Mouse (Mus musculus) liver, embryonic 14.5 days (tissue): Measurements from ENCODE around the gene 2210010C04Rik. TPM values are rescaled to one million over a fixed set of nuclear protein-coding genes. Genes with fewer than 3 reads are reported as not detected.

ENCODE experiments used
- polyA plus RNA-seq, 2 experiments: library from polyadenylated mRNA; depleted of rRNA in 1 of 2; stranded (reverse) in 1 of 2; unstranded in 1 of 2; fragments of >200 nt; fragmentation: Nextera tagmentation in 1 of 2; extraction: Ambion mirVana in 1 of 2; gene quantifications; 2 replicates each; pipeline versions ENCODE4 v1.2.1 to v1.2.3; 2012 to 2014

Gene 2210010C04Rik
- polyA plus RNA-seq, 2 experiments, result not detected

Other genes starting within 250 kb of the 2210010C04Rik start
- not detected in 2 replicates for gene Moxd2, start 148.0 kb downstream of the 2210010C04Rik start, polyA plus RNA-seq (2012; rRNA removed)
- gene Moxd2, start 148.0 kb downstream of the 2210010C04Rik start, polyA plus RNA-seq (2014; fragmentation: Nextera tagmentation; extraction: Ambion mirVana), result not detected in 2 replicates
- not detected in 2 replicates for gene Prss58, start 135.1 kb downstream of the 2210010C04Rik start, polyA plus RNA-seq (2012; rRNA removed)
- gene Prss58, start 135.1 kb downstream of the 2210010C04Rik start, polyA plus RNA-seq (2014; fragmentation: Nextera tagmentation; extraction: Ambion mirVana), result not detected in 2 replicates
- not detected in 2 replicates for gene 1700074P13Rik, start 95.0 kb downstream of the 2210010C04Rik start, polyA plus RNA-seq (2012; rRNA removed)
- not detected in 2 replicates for gene 1700074P13Rik, start 95.0 kb downstream of the 2210010C04Rik start, polyA plus RNA-seq (2014; fragmentation: Nextera tagmentation; extraction: Ambion mirVana)
- not detected in 2 replicates for gene Gm4744, start 83.6 kb downstream of the 2210010C04Rik start, polyA plus RNA-seq (2012; rRNA removed)
- not detected in 2 replicates for gene Gm4744, start 83.6 kb downstream of the 2210010C04Rik start, polyA plus RNA-seq (2014; fragmentation: Nextera tagmentation; extraction: Ambion mirVana)
- not detected in 2 replicates for gene 1810009J06Rik, start 70.8 kb downstream of the 2210010C04Rik start, polyA plus RNA-seq (2012; rRNA removed)
- gene 1810009J06Rik, start 70.8 kb downstream of the 2210010C04Rik start, polyA plus RNA-seq (2014; fragmentation: Nextera tagmentation; extraction: Ambion mirVana), result not detected in 2 replicates
- gene Gm2663, start 36.0 kb downstream of the 2210010C04Rik start, polyA plus RNA-seq (2012; rRNA removed), result not detected in 2 replicates
- gene Gm2663, start 36.0 kb downstream of the 2210010C04Rik start, polyA plus RNA-seq (2014; fragmentation: Nextera tagmentation; extraction: Ambion mirVana), result not detected in 2 replicates